Mouse (Mus musculus): ENCODE data around the gene Dmrt3.

The Dmrt3 gene

DNA sequence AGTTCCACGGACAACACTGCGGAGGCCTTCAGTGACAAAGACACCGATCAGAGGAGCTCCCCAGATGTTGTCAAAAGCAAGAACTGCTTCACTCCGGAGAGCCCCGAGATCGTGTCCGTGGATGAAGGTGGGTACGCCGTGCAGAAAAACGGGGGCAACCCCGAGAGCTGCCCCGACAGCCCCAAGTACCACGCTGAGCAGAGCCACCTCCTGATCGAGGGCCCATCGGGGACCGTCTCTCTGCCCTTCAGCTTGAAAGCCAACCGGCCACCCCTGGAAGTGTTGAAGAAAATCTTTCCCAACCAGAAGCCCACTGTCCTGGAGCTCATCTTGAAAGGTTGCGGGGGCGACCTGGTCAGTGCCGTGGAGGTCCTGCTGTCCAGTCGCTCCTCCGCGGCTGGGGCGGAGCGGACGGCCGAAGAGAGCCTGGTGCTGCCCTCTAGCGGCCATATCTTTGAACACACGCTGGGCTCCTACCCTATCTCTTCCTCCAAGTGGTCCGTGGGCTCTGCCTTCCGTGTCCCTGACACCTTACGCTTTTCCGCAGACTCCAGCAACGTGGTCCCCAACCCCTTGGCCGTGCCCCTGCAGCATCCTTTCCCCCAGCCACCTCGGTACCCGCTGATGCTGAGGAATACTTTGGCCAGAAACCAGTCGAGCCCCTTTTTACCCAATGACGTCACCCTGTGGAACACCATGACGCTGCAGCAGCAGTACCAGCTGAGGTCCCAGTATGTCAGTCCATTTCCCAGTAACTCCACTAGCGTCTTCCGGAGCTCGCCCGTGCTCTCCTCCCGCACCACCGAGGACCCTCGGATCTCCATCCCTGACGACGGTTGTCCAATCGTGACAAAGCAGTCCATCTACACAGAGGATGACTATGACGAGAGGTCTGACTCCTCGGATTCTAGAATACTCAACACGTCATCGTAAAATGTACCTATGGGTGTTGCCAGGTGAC lies 12.5 kb downstream of the Dmrt3 start:
- in situ Hi-C loops (cut with MboI) = loop anchor here (5.0 kb wide), 1 partner anchor 75 kb away; no protein-coding TSS in a partner anchor

DNA sequence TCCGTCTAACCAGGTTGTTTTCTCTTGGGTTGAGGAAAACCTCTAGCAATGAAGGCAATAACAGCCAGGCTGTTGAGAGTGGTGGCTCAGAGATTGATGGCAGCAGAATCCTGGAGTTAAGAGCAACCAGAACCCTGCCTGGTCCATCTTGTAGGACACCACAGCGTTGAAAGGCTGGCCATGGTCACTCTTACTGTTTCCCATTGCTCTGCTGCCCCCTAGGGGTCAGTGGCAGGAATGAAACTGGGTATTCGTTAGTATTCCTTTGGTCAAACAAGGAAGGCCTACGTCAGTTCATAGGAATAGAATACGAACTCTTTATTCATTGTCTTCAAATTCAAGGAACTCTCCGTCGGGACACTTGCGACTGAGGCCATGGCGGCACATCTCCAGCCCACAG lies 18.4 kb downstream of the Dmrt3 start:
- in situ Hi-C loops (cut with MboI) = no loop called here

DNA sequence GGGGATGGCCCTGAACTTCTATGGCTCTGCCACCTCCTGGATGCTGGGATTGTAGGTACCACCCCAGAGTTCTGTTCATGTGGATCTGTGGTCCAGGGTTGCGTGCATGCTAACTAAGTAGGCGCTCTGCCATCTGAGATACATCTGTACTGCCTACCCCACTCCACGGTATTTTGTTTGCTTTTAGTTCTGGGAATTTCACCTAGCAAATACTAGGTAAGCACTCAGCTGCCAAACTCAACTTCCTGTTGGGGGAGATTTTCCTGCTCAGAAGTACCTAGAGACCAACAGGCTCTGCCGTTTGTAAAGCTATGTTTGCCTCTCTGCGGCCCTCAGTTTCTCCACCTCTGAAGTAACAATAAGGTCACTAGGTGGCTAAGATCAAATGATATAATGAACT lies 25.0 kb downstream of the Dmrt3 start:
- in situ Hi-C loops (cut with MboI) = no loop called here

DNA sequence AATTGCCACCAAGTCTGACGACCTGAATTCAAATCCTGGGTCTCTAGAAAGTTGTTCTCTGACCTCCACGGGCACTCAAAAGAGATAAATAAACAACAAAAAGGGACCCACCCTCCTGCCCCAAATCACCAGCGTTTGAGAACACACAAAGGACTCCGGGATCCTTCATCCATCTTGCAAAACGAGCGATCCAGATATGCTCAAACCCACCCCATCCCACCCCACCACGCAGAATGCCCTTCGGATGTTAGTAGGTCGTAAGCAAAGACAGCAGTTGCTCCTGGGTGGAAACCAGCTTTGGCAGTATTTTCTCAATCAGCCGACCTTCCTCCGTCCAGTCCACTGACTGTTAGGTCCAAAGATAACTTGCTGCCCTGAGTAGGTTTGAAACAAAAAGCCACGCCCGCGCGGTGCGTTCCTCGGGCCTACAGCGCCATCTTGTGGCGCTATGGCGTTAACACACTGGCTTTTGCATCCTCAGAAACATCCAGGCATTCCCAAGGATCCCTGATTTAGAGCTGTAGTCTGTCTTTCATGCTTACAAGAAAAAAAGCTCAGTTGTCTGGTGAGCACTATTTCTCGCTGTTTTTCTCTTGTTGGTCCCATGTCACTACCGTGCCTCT lies 25.6 kb downstream of the Dmrt3 start:
- in situ Hi-C loops (cut with MboI) = no loop called here

DNA sequence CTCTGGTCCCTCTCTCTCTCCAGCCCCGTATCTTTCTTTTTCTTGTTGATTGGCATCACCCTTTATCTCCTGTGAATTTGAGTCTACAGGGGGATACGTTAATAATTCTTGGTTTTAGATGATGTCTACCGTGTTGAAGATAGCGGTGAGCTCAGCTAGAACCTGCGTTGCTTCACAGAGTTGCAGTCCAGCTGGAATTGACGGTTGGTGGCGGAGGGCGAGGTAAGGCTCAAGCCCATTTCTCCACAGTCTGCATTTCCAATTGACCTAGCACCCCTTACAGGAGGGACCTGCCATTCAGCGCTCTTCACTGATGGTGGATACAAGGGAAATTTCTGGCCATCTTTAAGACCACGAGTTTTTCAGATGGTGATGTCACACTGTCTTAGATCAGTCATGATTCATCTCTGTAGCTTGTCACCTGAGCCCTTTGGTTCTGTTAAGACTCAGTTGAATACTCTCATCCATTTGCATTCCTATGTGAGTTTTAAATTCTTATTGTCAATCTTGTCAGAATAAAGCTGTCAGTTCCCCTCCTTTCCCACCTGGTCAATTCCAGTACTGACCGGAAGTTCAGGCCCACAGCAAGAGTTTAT lies 28.8 kb downstream of the Dmrt3 start:
- in situ Hi-C loops (cut with MboI) = no loop called here

DNA sequence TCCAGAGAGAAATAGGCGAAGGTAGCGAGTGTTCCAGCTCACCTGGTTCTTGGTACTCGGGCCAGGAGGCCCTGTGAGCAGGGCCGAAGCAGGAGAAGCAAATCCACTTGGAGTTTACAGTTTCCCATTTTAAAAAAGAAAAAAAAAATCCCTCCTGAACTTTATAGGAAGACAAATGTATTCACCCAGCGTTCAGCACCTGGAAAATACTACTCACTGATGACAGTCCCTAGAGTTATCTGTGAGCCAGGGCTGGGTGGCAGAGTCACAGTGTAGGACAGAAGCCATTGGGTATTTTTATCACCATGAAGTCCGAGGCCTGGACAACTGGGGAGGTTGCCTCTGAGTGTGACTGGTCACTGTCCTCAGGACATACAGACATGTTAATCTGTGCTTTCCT lies 31.7 kb downstream of the Dmrt3 start:
- in situ Hi-C loops (cut with MboI) = no loop called here

DNA sequence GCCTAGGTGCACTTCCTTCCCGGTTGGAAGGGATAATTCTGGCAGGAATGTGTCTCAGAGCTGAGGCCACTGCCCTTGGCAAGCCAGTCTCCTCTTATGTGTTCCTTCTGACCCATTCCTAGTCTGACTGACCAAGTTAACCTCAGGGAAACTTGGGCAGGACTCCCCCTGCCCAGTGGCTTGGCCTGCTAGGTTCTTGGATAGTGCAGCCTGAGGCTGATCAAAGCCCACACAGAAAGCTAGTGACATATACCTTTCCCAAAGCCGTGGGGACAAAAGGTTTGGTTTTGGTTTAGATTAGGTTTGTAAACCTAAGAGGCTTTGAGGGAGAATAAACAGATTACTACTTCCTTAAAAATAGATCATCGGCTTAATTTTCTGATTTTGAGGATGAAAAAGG lies 37.0 kb downstream of the Dmrt3 start:
- in situ Hi-C loops (cut with MboI) = no loop called here

DNA sequence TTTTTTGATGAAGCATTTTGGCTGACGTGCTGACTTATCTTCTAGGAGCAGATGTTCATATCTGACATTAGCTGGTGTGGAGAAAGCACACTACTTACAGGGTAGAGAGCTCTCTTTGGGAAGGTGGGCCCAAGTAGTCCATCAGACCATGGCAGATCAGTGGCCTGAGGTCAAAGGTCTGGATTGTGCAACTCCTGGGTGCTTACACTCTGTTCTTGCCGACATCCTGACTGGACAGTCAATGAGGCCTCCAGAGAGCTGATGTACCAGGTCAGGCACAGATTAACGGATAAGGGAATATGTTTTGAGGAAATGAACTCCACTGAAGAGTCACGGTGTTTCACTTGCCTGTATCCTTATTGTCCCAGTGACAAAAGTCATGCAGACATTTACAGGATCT lies 38.6 kb downstream of the Dmrt3 start:
- in situ Hi-C loops (cut with MboI) = no loop called here

DNA sequence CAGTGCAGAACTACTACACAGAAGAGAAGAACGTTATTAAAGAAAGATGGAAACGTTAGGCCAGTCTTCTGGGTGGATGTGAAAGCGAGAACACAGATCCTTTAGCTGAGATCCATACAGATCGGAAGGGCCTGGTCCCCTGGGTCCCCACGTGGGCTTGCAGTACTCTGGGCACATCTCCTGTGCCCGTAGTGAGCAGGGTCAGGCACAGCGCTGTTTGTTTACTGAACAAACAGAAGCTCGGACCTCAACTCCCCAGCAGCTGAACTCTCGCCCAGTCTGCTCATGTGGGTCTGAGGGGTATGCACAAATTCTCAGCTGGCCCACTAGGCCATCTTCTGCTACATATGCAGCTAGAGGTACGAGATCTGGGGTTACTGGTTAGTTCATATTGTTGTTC lies 40.4 kb downstream of the Dmrt3 start:
- in situ Hi-C loops (cut with MboI) = no loop called here

DNA sequence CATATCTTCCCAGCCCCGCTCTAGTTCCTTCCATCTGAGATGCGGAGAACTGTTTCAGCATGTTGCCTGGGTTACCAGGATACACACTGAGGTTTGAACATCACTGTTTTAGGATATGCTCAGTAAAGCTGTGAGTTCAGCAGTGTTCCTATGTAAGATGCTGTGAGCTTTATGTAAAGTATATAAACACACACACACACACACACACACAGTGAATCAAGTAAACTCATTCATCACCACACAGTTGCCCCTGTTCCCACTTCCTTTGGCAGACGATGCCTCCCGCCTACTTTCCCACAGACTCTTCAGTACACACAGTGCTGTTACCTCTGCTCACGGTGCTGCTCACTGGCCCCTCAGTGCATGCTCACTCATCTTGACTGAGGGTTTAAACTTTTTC lies 42.5 kb downstream of the Dmrt3 start:
- in situ Hi-C loops (cut with MboI) = no loop called here

DNA sequence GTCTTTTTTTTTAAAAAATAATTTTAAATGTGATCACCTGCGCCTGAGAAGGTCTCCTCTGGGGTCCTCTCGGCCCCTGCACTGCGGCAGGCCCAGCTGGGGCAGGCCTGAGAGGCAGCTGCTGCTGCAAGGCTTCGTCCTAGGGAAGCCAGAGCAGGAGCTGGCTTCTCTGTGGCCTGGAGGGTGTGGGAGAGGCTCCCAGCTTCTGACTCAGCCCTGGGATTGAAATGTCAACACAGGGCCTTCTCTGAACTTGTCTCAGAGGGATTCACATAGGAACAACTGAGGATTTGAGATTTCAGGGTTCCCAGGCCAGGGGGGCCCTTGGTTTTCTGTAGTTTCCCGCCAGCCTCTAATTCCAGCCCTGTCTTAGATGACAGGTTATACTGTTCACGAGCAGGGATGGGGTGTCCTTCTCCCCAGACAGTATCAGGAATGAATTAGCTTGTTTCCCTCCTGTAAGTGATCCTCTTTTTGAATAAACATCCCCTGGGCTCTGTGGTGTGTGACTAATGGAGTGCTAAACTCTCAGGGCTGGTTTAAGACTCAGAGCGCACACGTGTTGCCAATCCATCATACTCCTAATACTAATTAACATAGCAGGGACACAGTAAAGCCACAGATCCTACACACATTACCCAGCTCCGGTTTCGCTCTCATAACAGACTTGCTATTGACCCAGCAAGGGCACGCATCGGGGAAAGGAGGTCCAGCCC lies 44.1 kb downstream of the Dmrt3 start:
- in situ Hi-C loops (cut with MboI) = no loop called here

DNA sequence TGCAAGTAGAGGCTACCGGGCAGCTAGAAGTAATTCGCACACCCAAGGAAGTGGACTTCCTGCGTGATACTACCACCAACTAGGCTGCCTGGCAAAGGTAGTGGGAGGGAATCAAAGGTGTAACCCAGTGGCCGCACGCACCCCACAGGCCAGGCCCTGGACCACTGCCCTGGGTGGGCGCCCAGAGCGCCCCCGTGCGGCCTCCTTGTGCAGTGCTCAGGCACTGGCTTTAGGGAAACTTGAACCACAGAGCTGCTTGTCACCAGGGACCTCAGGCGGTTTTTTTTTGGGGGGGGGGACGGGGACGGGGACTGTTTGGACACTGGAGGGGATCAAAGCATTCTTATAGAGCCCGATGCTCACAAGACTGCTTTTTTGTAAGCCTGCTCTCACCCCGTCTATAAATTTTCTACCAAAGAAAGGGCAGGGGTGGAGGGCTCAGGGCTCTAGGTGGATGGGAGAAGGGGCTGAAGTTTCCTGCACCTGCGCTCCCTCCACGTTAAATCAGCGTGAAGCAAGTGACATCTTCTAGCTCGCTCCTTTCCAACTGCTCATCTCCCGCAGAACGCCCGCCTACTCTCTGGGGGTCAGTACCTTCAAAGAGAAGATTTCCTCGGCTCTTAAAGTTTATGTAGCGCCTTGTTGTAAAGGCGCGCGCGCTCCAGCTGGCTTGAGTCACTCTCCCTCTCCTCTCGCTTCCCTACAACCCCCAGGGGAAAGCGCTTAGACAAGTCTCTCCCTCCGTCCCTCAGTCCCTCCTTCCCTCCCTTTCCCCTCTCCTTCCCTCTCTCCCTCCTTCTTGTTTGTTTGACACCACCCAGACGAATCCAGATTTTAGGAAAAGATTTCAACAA lies 55.6 kb downstream of the Dmrt3 start:
- in situ Hi-C loops (cut with MboI) = no loop called here

DNA sequence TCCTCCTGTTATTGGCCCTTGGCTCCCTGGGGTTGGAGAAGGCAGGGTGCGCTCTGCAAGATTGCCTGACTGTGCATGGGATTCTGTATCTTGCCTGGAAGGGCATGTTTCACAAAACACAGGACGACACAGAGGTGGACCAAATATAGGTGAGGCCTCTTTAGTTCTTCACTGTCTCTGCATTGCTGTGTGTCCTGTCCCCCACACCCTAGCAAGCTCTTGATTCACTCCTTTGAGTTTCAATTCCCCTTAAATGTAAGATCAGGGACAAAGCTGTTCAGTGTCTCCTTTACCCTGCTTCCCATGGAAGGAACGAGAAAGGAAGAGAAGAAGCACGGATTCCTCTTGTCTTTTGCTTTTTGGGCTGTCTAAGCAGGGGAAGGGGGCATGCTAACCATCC lies 57.7 kb downstream of the Dmrt3 start:
- in situ Hi-C loops (cut with MboI) = no loop called here

DNA sequence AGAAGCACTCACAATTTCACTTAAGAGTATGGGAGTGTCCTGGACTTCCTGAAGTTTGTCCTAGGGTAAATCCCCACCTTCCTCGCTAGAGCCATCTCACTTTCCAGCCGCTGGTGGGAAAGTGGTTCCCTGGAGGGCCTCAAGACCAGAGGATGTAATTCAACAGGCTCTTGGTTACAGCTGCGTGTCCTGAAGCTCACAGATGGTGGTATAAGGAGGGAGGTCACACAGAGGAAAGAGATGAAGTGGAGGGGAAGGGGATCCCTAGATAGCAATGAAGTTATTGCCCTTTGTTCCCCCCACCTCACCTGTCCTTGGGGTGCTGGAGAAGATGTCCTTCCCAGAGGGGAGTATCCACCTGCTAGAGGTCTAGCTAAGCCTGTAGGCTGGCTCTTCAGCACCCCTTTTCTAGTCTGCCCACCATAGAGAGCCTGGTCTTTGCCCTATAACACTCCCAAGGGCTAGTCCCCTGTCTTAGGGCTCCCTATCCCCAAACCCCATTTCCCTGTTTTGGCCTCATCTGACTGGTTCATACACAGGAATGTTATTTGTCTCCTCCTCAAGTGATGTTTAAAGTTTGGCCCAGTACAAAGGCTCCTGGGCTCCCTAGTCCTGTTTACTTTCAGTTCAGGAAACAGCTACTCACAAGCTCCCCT lies 59.6 kb downstream of the Dmrt3 start:
- in situ Hi-C loops (cut with MboI) = no loop called here

DNA sequence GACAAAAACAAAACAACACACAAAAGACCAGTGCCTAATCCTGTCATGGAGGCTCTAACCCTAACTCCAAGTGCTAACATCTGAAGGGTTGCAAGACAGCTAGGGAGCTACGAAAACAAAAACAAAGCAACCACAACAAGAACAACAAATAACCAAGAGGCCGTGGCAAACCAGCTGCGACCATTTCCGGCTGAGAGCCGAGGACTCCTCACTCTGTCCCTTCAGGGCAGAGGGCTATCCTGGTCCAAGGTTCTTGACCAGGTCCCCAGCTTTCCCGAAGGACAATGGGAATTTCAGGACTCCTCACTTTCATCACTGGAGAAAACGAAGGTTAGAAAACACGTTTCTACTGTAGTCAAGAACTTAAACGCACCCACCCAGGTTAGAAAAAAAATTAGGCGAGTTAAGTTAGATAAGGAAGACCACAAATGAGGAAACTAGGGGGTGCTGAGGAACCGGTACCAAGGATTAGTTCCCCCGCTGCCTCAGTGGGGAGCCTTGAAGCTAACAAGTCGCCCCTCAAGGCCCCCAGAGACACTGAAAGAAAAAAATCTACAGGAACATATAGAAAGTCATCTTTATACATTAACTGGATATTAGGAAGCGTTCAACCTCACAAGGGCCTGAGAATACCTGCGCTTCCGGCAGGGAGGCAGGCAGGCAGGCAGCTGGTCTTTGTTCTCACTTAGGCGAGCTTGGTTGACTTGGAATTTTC lies 60.6 kb downstream of the Dmrt3 start:
- in situ Hi-C loops (cut with MboI) = no loop called here

DNA sequence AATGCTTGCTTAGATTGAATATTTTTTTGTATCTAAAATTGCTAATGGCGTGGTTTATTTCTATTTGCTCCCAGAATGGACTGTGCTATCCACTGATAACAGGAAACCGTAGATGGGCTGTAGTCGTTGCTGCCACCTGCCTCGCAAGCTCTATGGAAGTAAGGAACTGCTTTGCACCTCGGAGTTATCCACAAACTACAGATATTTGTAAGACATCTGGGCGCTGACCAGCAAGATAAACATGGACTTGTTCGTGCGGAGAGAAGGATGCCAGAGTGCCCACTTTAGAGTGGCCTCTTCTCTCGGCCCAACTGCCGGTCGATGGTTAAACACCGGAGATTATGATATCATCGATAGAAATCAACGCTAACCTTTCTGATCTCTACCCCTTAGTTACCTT lies 61.6 kb downstream of the Dmrt3 start:
- in situ Hi-C loops (cut with MboI) = no loop called here

DNA sequence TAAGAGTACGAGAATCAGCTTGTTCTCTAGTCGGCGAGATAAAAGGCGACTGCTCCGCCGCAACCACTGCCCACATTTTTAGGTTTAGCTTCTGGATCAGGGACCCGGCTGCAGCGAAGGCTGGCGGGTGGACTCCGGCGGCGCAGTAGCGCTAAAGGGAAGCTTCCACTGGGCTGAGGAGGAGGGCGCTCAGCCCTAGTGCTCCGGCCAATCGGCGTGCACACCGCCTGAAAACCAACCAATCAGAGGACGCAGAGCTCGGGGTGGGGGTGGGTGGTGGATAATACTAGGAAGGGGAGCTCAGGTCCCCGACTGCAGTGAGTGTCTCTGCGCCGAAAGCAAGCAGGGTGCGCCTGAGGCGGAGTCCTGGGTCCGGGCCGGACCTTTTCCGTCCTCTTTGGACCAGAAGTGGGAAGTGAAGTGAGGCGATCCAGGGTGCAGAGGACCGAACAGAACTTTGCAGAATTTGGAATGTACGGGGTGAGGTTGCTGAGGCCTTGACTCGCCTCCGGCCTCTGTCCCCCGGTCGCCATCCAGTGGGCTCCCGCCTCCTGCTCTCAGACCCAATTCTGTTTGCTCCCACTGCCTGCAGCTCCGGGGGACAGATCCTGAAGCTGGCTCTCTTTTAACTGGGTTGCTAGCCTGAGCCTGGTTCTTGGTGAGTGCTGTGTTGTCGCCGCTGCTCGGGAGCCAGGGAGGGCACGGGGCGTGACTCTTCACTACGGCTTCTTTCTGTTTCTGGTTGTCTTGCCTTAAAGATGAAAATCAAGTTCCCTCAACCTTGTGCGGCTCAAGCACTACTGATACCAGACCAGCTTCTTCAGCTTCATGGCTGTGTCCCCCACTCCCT lies 62.2 kb downstream of the Dmrt3 start, which contains the start of gene Dmrt2:
Dmrt2 (plus strand) TSS at position 311 of the 850 bp plus-strand sequence.
- in situ Hi-C loops (cut with MboI) = no loop called here
